Mouse (Mus musculus) liver, embryonic 14.5 days (tissue): Measurements from ENCODE around the gene Ak9.

Source experiments
- CTCF ChIP-seq: IDR thresholded peaks from 2 replicates; pipeline ENCODE4 v1.5.1; 2016; ENCODE audit warnings: antibody characterized with exemption, low read depth, control low read depth
- EP300 ChIP-seq: IDR thresholded peaks from 2 replicates; pipeline ENCODE4 v1.6.1; 2016; ENCODE audit warnings: antibody characterized with exemption, low read depth

DNA sequence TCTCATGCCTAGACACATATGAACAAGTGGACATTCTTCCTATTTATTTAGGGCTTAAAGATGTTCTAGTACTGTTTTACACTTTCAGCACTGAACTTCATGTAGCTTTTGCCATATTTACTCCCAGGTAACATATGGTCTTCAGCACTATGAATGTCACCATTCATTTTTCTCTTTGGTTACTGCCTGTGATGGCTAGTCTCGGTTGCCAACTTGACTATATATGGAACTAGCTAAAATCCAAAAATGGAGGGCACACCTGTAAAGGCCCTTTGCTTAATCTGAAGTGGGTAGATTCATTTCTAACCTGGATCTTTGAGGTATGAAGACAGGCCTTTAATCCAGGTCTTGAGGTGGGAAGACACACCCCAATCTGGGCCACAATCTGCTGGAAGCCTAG, 28.9 kb upstream of the Ak9 start:
- TF ChIP-seq EP300 (no peak), CTCF (no peak)
